In the genomic region with DNA sequence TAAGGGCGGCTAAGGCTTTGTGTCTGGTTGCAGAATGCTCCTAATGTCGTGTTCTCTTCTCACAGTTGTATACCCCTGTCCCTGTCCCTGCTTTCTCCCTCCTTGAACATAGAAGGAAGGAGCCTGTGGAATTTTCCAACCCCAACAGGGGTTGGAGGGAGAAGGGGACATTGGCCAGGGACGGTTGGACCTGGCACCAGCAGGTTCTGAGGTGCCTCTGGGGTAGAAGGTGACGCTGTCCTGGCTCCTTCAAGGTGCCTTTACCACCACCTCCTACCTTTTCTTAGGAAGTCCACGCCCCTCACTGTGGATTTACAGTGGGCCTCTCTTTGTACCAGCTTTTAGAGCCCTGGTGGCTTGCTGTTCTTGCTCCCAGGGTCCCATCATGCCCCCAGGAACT, we compare ENCODE assay signal across 12 mouse cellular contexts. TPM values are rescaled to one million over a fixed set of nuclear protein-coding genes. Genes with fewer than 3 reads are reported as not detected.
DNase-seq lines count a peak whose midpoint lies in the region; ATAC-seq and TF ChIP-seq lines count a peak whose summit lies in the region.
"Had no signal": no experiment of that assay in that cellular context is flagged by ENCODE, and none has a peak within 500 bp of the region (broad histone marks: within the 10 kb centered on the region; RNA-seq: fewer than 3 reads in every experiment).

No protein-coding gene starts in this region.

- no peaks in the 10 kb centered on the region; the same call in 1 of the 2 replicates for H3K36me3 ChIP-seq in forebrain, embryonic 12.5 days (replicated peaks)
- H3K36me3 ChIP-seq in forebrain, embryonic 11.5 days (ENCODE audit: control insufficient read depth, insufficient read depth, low read length), result no peaks in the 10 kb centered on the region
- H3K36me3 ChIP-seq in hindbrain, embryonic 10.5 days, result peaks cover 10% of the 10 kb centered on the region
- H3K36me3 ChIP-seq in hindbrain, embryonic 14.5 days (replicated peaks; ENCODE audit: control insufficient read depth, insufficient read depth), result no peaks in the 10 kb centered on the region
- peaks cover 15% of the 10 kb centered on the region for H3K36me3 ChIP-seq in embryonic facial prominence, embryonic 10.5 days (replicated peaks)
- no peaks in the 10 kb centered on the region for H3K36me3 ChIP-seq in lung, postnatal 0 days (ENCODE audit: insufficient read depth, low read length)
- H3K36me3 ChIP-seq: neural tube, embryonic 13.5 days had no signal

- H3K27me3 ChIP-seq in forebrain, embryonic 12.5 days, result peaks cover 41% of the 10 kb centered on the region
- peaks cover 30% of the 10 kb centered on the region for H3K27me3 ChIP-seq in forebrain, embryonic 11.5 days (ENCODE audit: control insufficient read depth, insufficient read depth, low read length)
- H3K27me3 ChIP-seq in hindbrain, embryonic 10.5 days (ENCODE audit: insufficient read depth, poor library complexity, severe bottlenecking), result peaks cover 66% of the 10 kb centered on the region
- peaks cover 36% of the 10 kb centered on the region for H3K27me3 ChIP-seq in hindbrain, embryonic 14.5 days (ENCODE audit: control insufficient read depth, insufficient read depth, low read length)
- H3K27me3 ChIP-seq in embryonic facial prominence, embryonic 10.5 days (replicated peaks; ENCODE audit: low read depth, poor library complexity, severe bottlenecking), result peaks cover 60% of the 10 kb centered on the region
- peaks cover 13% of the 10 kb centered on the region; the same call in 1 of the 2 replicates for H3K27me3 ChIP-seq in lung, postnatal 0 days (replicated peaks; ENCODE audit: insufficient read depth, low read length)

- TF ChIP-seq CTCF in lung, postnatal 0 days (IDR thresholded peaks at IDR 0.05), result no peak

- H3K9ac ChIP-seq in forebrain, embryonic 12.5 days, result 0 out of 2 replicates have a peak overlapping the region, but pooled peaks have one; percentile 5
- H3K9ac ChIP-seq in forebrain, embryonic 11.5 days (ENCODE audit: low read length), result no peak overlapping the region
- no peak overlapping the region for H3K9ac ChIP-seq in hindbrain, embryonic 14.5 days
- no peak overlapping the region for H3K9ac ChIP-seq in lung, postnatal 0 days (replicated peaks; ENCODE audit: low read depth)
- H3K9ac ChIP-seq: neural tube, embryonic 13.5 days had no signal

- no peak overlapping the region for H3K4me3 ChIP-seq in forebrain, embryonic 12.5 days (replicated peaks)
- no peak overlapping the region for H3K4me3 ChIP-seq in forebrain, embryonic 11.5 days (ENCODE audit: low read depth, low read length)
- H3K4me3 ChIP-seq in hindbrain, embryonic 10.5 days, result peak overlapping the region; percentile 66; the same call in 1 of the 2 replicates
- H3K4me3 ChIP-seq in hindbrain, embryonic 14.5 days (replicated peaks; ENCODE audit: low read length), result no peak overlapping the region
- 0 out of 2 replicates have a peak overlapping the region, but pooled peaks have one; percentile 75 for H3K4me3 ChIP-seq in embryonic facial prominence, embryonic 10.5 days
- no peak overlapping the region for H3K4me3 ChIP-seq in lung, postnatal 0 days (ENCODE audit: low read depth, low read length)
- H3K4me3 ChIP-seq: embryonic facial prominence, embryonic 15.5 days; neural tube, embryonic 13.5 days had no signal

- H3K4me1 ChIP-seq in forebrain, embryonic 12.5 days, result peaks cover 24% of the 10 kb centered on the region
- peaks cover 12% of the 10 kb centered on the region for H3K4me1 ChIP-seq in forebrain, embryonic 11.5 days (replicated peaks; ENCODE audit: control insufficient read depth, insufficient read depth, low read length)
- peaks cover 41% of the 10 kb centered on the region for H3K4me1 ChIP-seq in hindbrain, embryonic 10.5 days (replicated peaks)
- no peaks in the 10 kb centered on the region; the same call in 1 of the 2 replicates for H3K4me1 ChIP-seq in hindbrain, embryonic 14.5 days (replicated peaks; ENCODE audit: control insufficient read depth, insufficient read depth, low read length)
- H3K4me1 ChIP-seq in embryonic facial prominence, embryonic 10.5 days, result peaks cover 54% of the 10 kb centered on the region
- peaks cover 15% of the 10 kb centered on the region; the same call in 1 of the 2 replicates for H3K4me1 ChIP-seq in lung, postnatal 0 days (ENCODE audit: insufficient read depth, low read depth, low read length)

- no peak for ATAC-seq in forebrain, embryonic 12.5 days (ENCODE audit: low FRiP score)
- ATAC-seq in forebrain, embryonic 11.5 days (replicated peaks; ENCODE audit: low FRiP score), result no peak
- ATAC-seq in hindbrain, embryonic 14.5 days (ENCODE audit: low FRiP score), result no peak
- ATAC-seq in lung, postnatal 0 days, result no peak

- no peak overlapping the region for H3K4me2 ChIP-seq in forebrain, embryonic 12.5 days
- H3K4me2 ChIP-seq in forebrain, embryonic 11.5 days (ENCODE audit: low read depth, low read length, severe bottlenecking), result no peak overlapping the region
- H3K4me2 ChIP-seq in hindbrain, embryonic 14.5 days (replicated peaks), result no peak overlapping the region
- H3K4me2 ChIP-seq in lung, postnatal 0 days (replicated peaks; ENCODE audit: low read depth, low read length), result no peak overlapping the region
- H3K4me2 ChIP-seq: neural tube, embryonic 13.5 days had no signal

- TF ChIP-seq EP300 in lung, postnatal 0 days (IDR thresholded peaks at IDR 0.05), result no peak

- no peak for DNase-seq in forebrain, embryonic 11.5 days (ENCODE audit: low spot score)
- DNase-seq in hindbrain, embryonic 10.5 days (ENCODE audit: low spot score), result no peak
- DNase-seq in hindbrain, embryonic 14.5 days (ENCODE audit: low spot score), result no peak
- DNase-seq in embryonic facial prominence, embryonic 10.5 days (ENCODE audit: low spot score), result no peak
- DNase-seq in kidney, postnatal 14 days, result peak; percentile 37
- no peak for DNase-seq in lung, postnatal 0 days (ENCODE audit: low spot score)
- DNase-seq in layer of hippocampus, postnatal 25 days (ENCODE audit: extremely low spot score in 1 of 2, low spot score in 1 of 2), result no peak
- DNase-seq: cerebellum, postnatal 25 days; liver had no signal

- WGBS in forebrain, embryonic 12.5 days, result 78% methylated on average over 5 of the region's 5 CpGs
- WGBS in forebrain, embryonic 11.5 days, result 72% methylated on average over 5 of the region's 5 CpGs
- 66% methylated on average over 5 of the region's 5 CpGs for WGBS in hindbrain, embryonic 10.5 days
- 61% methylated on average over 5 of the region's 5 CpGs for WGBS in hindbrain, embryonic 14.5 days
- 64% methylated on average over 5 of the region's 5 CpGs for WGBS in embryonic facial prominence, embryonic 10.5 days
- 63% methylated on average over 5 of the region's 5 CpGs for WGBS in lung, postnatal 0 days

- H3K9me3 ChIP-seq in forebrain, embryonic 12.5 days, result no peaks in the 10 kb centered on the region
- H3K9me3 ChIP-seq in forebrain, embryonic 11.5 days (ENCODE audit: control insufficient read depth, low read length), result no peaks in the 10 kb centered on the region
- H3K9me3 ChIP-seq in hindbrain, embryonic 10.5 days, result no peaks in the 10 kb centered on the region
- H3K9me3 ChIP-seq in hindbrain, embryonic 14.5 days (ENCODE audit: control insufficient read depth, low read length), result no peaks in the 10 kb centered on the region
- no peaks in the 10 kb centered on the region for H3K9me3 ChIP-seq in embryonic facial prominence, embryonic 10.5 days
- H3K9me3 ChIP-seq in lung, postnatal 0 days (ENCODE audit: low read length), result no peaks in the 10 kb centered on the region
- H3K9me3 ChIP-seq: embryonic facial prominence, embryonic 15.5 days; neural tube, embryonic 13.5 days had no signal

- no peak overlapping the region for H3K27ac ChIP-seq in forebrain, embryonic 12.5 days
- no peak overlapping the region for H3K27ac ChIP-seq in forebrain, embryonic 11.5 days (ENCODE audit: low read depth, low read length)
- H3K27ac ChIP-seq in hindbrain, embryonic 10.5 days, result no peak overlapping the region
- no peak overlapping the region for H3K27ac ChIP-seq in hindbrain, embryonic 14.5 days
- no peak overlapping the region for H3K27ac ChIP-seq in embryonic facial prominence, embryonic 10.5 days (replicated peaks)
- H3K27ac ChIP-seq in lung, postnatal 0 days (ENCODE audit: low read length), result no peak overlapping the region
- H3K27ac ChIP-seq: neural tube, embryonic 13.5 days had no signal

RNA-seq across cellular contexts. Expression of a gene that starts 2.2 kb away (rescaled TPM):
- polyA plus RNA-seq in forebrain, embryonic 12.5 days (2016; fragmentation: Nextera tagmentation; extraction: Ambion mirVana), result 7.4 and 8.9 TPM in 2 replicates
- polyA plus RNA-seq in forebrain, embryonic 11.5 days (2014; fragmentation: Nextera tagmentation; extraction: Ambion mirVana), result 7.1 and 10.1 TPM in 2 replicates
- 2.8 and 2.9 TPM in 2 replicates for polyA plus RNA-seq in hindbrain, embryonic 10.5 days (2016; fragmentation: Nextera tagmentation; extraction: Ambion mirVana)
- 7.1 and 7.3 TPM in 2 replicates for polyA plus RNA-seq in hindbrain, embryonic 14.5 days (2014; fragmentation: Nextera tagmentation; extraction: Ambion mirVana)
- 5.1 and 5.8 TPM in 2 replicates for polyA plus RNA-seq in embryonic facial prominence, embryonic 10.5 days (2016; fragmentation: Nextera tagmentation; extraction: Ambion mirVana)
- polyA plus RNA-seq in lung, postnatal 0 days (2015; fragmentation: Nextera tagmentation; extraction: Ambion mirVana), result 1.00 and 1.1 TPM in 2 replicates
- 10 to 100 TPM in 1 of 2 experiments, 1 to 10 TPM in 1; 7.3 to 11.1 TPM for total RNA-seq in layer of hippocampus, postnatal 25 days (2021)

RNA-seq across cellular contexts. Expression of a gene that starts 10.2 kb away (rescaled TPM):
- 13.3 and 15.3 TPM in 2 replicates for polyA plus RNA-seq in forebrain, embryonic 12.5 days (2016; fragmentation: Nextera tagmentation; extraction: Ambion mirVana)
- 13.7 and 14.8 TPM in 2 replicates for polyA plus RNA-seq in forebrain, embryonic 11.5 days (2014; fragmentation: Nextera tagmentation; extraction: Ambion mirVana)
- polyA plus RNA-seq in hindbrain, embryonic 10.5 days (2016; fragmentation: Nextera tagmentation; extraction: Ambion mirVana), result 11.0 and 13.0 TPM in 2 replicates
- 2.2 and 2.3 TPM in 2 replicates for polyA plus RNA-seq in hindbrain, embryonic 14.5 days (2014; fragmentation: Nextera tagmentation; extraction: Ambion mirVana)
- 18.6 and 23.7 TPM in 2 replicates for polyA plus RNA-seq in embryonic facial prominence, embryonic 10.5 days (2016; fragmentation: Nextera tagmentation; extraction: Ambion mirVana)
- 3.7 and 4.3 TPM in 2 replicates for polyA plus RNA-seq in lung, postnatal 0 days (2015; fragmentation: Nextera tagmentation; extraction: Ambion mirVana)
- 1 to 10 TPM; 2.2 to 4.0 TPM for total RNA-seq in layer of hippocampus, postnatal 25 days (2021)

RNA-seq across cellular contexts. Expression of a gene that starts 16.1 kb away (rescaled TPM):
- 1,678 TPM in 2 replicates for polyA plus RNA-seq in forebrain, embryonic 12.5 days (2016; fragmentation: Nextera tagmentation; extraction: Ambion mirVana)
- polyA plus RNA-seq in forebrain, embryonic 11.5 days (2014; fragmentation: Nextera tagmentation; extraction: Ambion mirVana), result 2,045 and 2,063 TPM in 2 replicates
- 2,350 and 2,667 TPM in 2 replicates for polyA plus RNA-seq in hindbrain, embryonic 10.5 days (2016; fragmentation: Nextera tagmentation; extraction: Ambion mirVana)
- polyA plus RNA-seq in hindbrain, embryonic 14.5 days (2014; fragmentation: Nextera tagmentation; extraction: Ambion mirVana), result 1,061 and 1,077 TPM in 2 replicates
- 2,818 and 3,035 TPM in 2 replicates for polyA plus RNA-seq in embryonic facial prominence, embryonic 10.5 days (2016; fragmentation: Nextera tagmentation; extraction: Ambion mirVana)
- polyA plus RNA-seq in lung, postnatal 0 days (2015; fragmentation: Nextera tagmentation; extraction: Ambion mirVana), result 758 and 815 TPM in 2 replicates
- 100 to 1,000 TPM; 426 to 481 TPM for total RNA-seq in layer of hippocampus, postnatal 25 days (2021)

RNA-seq across cellular contexts. Expression of a gene that starts 24.1 kb away (rescaled TPM):
- polyA plus RNA-seq in forebrain, embryonic 12.5 days (2016; fragmentation: Nextera tagmentation; extraction: Ambion mirVana), result 95.8 and 99.1 TPM in 2 replicates
- 99.2 and 106 TPM in 2 replicates for polyA plus RNA-seq in forebrain, embryonic 11.5 days (2014; fragmentation: Nextera tagmentation; extraction: Ambion mirVana)
- polyA plus RNA-seq in hindbrain, embryonic 10.5 days (2016; fragmentation: Nextera tagmentation; extraction: Ambion mirVana), result 96.8 and 105 TPM in 2 replicates
- polyA plus RNA-seq in hindbrain, embryonic 14.5 days (2014; fragmentation: Nextera tagmentation; extraction: Ambion mirVana), result 50.4 and 56.5 TPM in 2 replicates
- 87.6 and 89.1 TPM in 2 replicates for polyA plus RNA-seq in embryonic facial prominence, embryonic 10.5 days (2016; fragmentation: Nextera tagmentation; extraction: Ambion mirVana)
- 53.0 and 59.1 TPM in 2 replicates for polyA plus RNA-seq in lung, postnatal 0 days (2015; fragmentation: Nextera tagmentation; extraction: Ambion mirVana)
- 10 to 100 TPM; 26.8 to 32.6 TPM for total RNA-seq in layer of hippocampus, postnatal 25 days (2021)

RNA-seq across cellular contexts. Expression of a gene that starts 26.7 kb away (rescaled TPM):
- polyA plus RNA-seq in forebrain, embryonic 12.5 days (2016; fragmentation: Nextera tagmentation; extraction: Ambion mirVana), result 5.7 and 7.0 TPM in 2 replicates
- 3.2 and 6.4 TPM in 2 replicates for polyA plus RNA-seq in forebrain, embryonic 11.5 days (2014; fragmentation: Nextera tagmentation; extraction: Ambion mirVana)
- 14.6 and 37.6 TPM in 2 replicates for polyA plus RNA-seq in hindbrain, embryonic 10.5 days (2016; fragmentation: Nextera tagmentation; extraction: Ambion mirVana)
- polyA plus RNA-seq in hindbrain, embryonic 14.5 days (2014; fragmentation: Nextera tagmentation; extraction: Ambion mirVana), result 0.32 and 0.47 TPM in 2 replicates
- polyA plus RNA-seq in embryonic facial prominence, embryonic 10.5 days (2016; fragmentation: Nextera tagmentation; extraction: Ambion mirVana), result 56.3 and 56.4 TPM in 2 replicates
- 212 and 230 TPM in 2 replicates for polyA plus RNA-seq in lung, postnatal 0 days (2015; fragmentation: Nextera tagmentation; extraction: Ambion mirVana)
- not detected for total RNA-seq in layer of hippocampus, postnatal 25 days (2021)

Comparison
In these comparisons a context has a peak if more than half of its experiments do, and no peak if none do; other contexts are left out.
1. H3K4me3 ChIP-seq: peak in hindbrain, embryonic 10.5 days (single experiment) and embryonic facial prominence, embryonic 10.5 days (single experiment); none in forebrain, embryonic 12.5 days (single experiment), forebrain, embryonic 11.5 days (single experiment), hindbrain, embryonic 14.5 days (single experiment) and lung, postnatal 0 days (single experiment).